Mouse (Mus musculus) hindbrain, postnatal 0 days (tissue): Measurements from ENCODE around the gene Arhgap40. TPM values are rescaled to one million over a fixed set of nuclear protein-coding genes. Genes with fewer than 3 reads are reported as not detected.
A peak's percentile ranks its signal among the peaks of the same experiment; 100 is the strongest.

Experiments
- ATAC-seq: fragments of 200-750 bp; cut with Nextera tagmentation; 2 replicates; pipeline ENCODE4 v1.8.0; 2017; ENCODE audit warnings: mild to moderate bottlenecking, moderate TSS enrichment, moderate library complexity
- DNase-seq: peaks from one replicate; pipeline ENCODE4 v3.0.0-alpha.2; 2015; ENCODE audit warnings: low spot score
- H3K27ac ChIP-seq: fragments of 300-500 bp; sonication (generic); 2 replicates; pipeline ENCODE4 v1.5.1; 2014; ENCODE audit warnings: mild to moderate bottlenecking
- H3K27me3 ChIP-seq: fragments of 300-500 bp; sonication (generic); 2 replicates; pipeline ENCODE4 v1.6.1; 2014; ENCODE audit warnings: low read length, mixed read lengths; ENCODE audit not compliant: insufficient read depth
- H3K36me3 ChIP-seq: fragments of 300-500 bp; sonication (generic); 2 replicates; pipeline ENCODE4 v1.6.1; 2014; ENCODE audit warnings: low read length, mixed read lengths; ENCODE audit not compliant: insufficient read depth
- H3K4me1 ChIP-seq: fragments of 300-500 bp; sonication (generic); 2 replicates; pipeline ENCODE4 v1.6.1; 2014; ENCODE audit warnings: antibody characterized with exemption, low read length, mixed read lengths; ENCODE audit not compliant: insufficient read depth
- H3K4me2 ChIP-seq: fragments of 300-500 bp; sonication (generic); 2 replicates; pipeline ENCODE4 v1.6.1; 2014; ENCODE audit warnings: low read depth, mild to moderate bottlenecking, low read length, moderate library complexity, mixed read lengths
- H3K4me3 ChIP-seq: fragments of 300-500 bp; sonication (generic); 2 replicates; pipeline ENCODE4 v1.5.1; 2014; ENCODE audit warnings: low read length
- H3K9ac ChIP-seq: fragments of 300-500 bp; sonication (generic); replicated peaks from 2 replicates; pipeline ENCODE4 v1.6.1; 2014; ENCODE audit warnings: mild to moderate bottlenecking, low read length, moderate library complexity, mixed read lengths
- H3K9me3 ChIP-seq: fragments of 300-500 bp; sonication (generic); 2 replicates; pipeline ENCODE4 v1.6.1; 2016; ENCODE audit warnings: low read length, mixed read lengths
- CTCF ChIP-seq: IDR thresholded peaks from 2 replicates; pipeline ENCODE4 v1.5.1; 2016; ENCODE audit warnings: antibody characterized with exemption, control low read depth, low read depth
- WGBS: fragments of 180-500 bp; shearing (Covaris S2); extraction: QIAGEN DNeasy Blood & Tissue Kit; methylation state at CpG from one replicate; pipeline ENCODE4 v1.1.7; 2014; 5-methylcytosine and 5-hydroxymethylcytosine counted together
- polyA plus RNA-seq: library from polyadenylated mRNA; unstranded; fragments of >200 nt; fragmentation: Nextera tagmentation; extraction: Ambion mirVana; gene quantifications from 2 replicates; pipeline ENCODE4 v1.2.1, GENCODE M21; 2015
- total RNA-seq: library from RNA; depleted of rRNA; stranded (reverse); fragments of >200 nt; gene quantifications from 2 replicates; pipeline ENCODE4 v1.2.3, GENCODE M21; 2014

Arhgap40 gene
- total and polyA plus RNA-seq, 2 experiments from 2014 or later = 0.64 to 1.4 TPM

DNA sequence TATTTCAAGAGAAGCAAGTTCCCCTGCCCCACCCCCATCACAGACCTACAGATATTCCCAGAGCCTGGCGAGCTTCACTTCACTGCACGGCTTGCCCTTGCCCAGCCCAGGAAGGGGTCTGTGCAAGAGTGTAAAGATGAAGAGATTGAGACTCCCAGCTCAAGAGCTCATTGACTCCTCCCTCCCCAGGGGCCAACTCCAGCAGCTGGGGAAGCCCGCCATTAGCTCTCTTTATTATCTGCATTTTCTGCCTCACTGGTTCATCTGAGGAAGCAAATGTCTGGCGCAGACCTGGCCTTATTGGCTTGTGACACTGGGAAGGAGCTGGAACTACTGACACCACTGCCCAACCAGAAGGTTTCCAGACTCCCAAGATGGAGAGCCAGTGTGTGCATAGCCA lies 67.4 kb downstream of the Arhgap40 start:
- no peaks in the 10 kb centered on the region for H3K36me3 ChIP-seq
- no peak for TF ChIP-seq CTCF
- WGBS = 35% methylated on average over 4 of the region's 4 CpGs
- ATAC-seq = no peak
- no peaks in the 10 kb centered on the region for H3K9me3 ChIP-seq
- H3K27me3 ChIP-seq = no peaks in the 10 kb centered on the region
- no peak overlapping the region for H3K27ac ChIP-seq
- DNase-seq = peak; percentile 30
- H3K9ac ChIP-seq = no peak overlapping the region
- H3K4me2 ChIP-seq = no peak overlapping the region
- no peaks in the 10 kb centered on the region for H3K4me1 ChIP-seq
- H3K4me3 ChIP-seq = no peak overlapping the region

GRCm38 (mm10) chr2:158584621-158585358 lies 72.2 kb downstream of the Arhgap40 start:
- H3K4me1 ChIP-seq = 0 out of 2 replicates have a peak, but pooled peaks cover 7% of the 10 kb centered on the region
- H3K9ac ChIP-seq = no peak overlapping the region
- ATAC-seq = no peak
- no peaks in the 10 kb centered on the region for H3K9me3 ChIP-seq
- 16% methylated on average over 12 of the region's 12 CpGs for WGBS
- no peaks in the 10 kb centered on the region for H3K36me3 ChIP-seq
- no peak overlapping the region for H3K4me3 ChIP-seq
- no peak overlapping the region for H3K4me2 ChIP-seq
- H3K27me3 ChIP-seq = no peaks in the 10 kb centered on the region
- no peak overlapping the region for H3K27ac ChIP-seq
- DNase-seq = peak; percentile 25
- TF ChIP-seq CTCF = no peak

DNA sequence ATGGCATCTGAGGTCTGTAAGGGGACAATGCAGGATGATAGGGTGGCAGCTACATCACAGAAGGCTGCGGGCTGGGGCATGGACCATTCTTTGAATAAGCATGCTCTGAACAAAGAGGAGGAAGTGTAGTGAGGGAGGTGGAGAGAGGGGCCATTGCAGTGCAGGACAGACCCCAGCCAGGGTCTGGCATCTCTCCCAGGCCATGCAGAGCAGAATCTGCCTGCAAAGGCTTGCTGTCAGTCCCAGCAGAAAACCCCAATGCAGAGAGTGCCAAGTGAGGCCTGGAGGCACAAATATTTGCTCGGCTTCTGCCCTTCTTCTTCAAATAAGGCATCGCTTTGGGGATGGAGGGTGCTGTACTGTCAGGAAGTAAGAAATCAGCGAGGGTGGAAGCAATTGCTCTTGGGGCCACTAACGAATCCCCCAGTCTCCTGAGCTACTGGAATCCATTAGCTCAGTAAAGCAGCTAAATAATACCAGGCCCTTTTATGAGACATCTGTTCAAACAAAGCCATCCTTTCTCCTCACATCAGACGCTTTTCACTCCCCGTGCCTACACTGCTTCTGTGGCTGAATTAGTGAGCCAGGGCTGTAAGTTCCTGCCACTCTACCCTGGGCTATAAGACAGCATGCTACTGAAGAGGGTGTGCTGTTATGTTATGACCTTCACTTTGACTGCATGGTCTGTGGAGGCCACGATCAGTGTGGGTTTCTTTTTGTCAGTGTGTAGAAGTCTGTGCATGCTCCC lies 76.1 kb downstream of the Arhgap40 start:
- no peaks in the 10 kb centered on the region for H3K36me3 ChIP-seq
- ATAC-seq (peak; percentile 47), DNase-seq (peak; percentile 52)
- no peak overlapping the region for H3K4me2 ChIP-seq
- no peak for TF ChIP-seq CTCF
- 0 out of 2 replicates have a peak, but pooled peaks cover 7% of the 10 kb centered on the region for H3K4me1 ChIP-seq
- H3K27ac ChIP-seq = peak overlapping the region; percentile 1; the same call in 1 of the 2 replicates
- peaks cover 2% of the 10 kb centered on the region; the same call in 1 of the 2 replicates for H3K27me3 ChIP-seq
- no peaks in the 10 kb centered on the region for H3K9me3 ChIP-seq
- 16% methylated on average over 8 of the region's 8 CpGs for WGBS
- no peak overlapping the region for H3K4me3 ChIP-seq
- H3K9ac ChIP-seq = no peak overlapping the region

- WGBS = 54% methylated on average over 3 of the region's 3 CpGs
- DNase-seq = no peak
- Histone ChIP-seq H3K27ac (no peak overlapping the region), H3K4me3 (no peak overlapping the region), H3K9ac (no peak overlapping the region), H3K27me3 (peaks cover 2% of the 10 kb centered on the region; the same call in 1 of the 2 replicates), H3K36me3 (no peaks in the 10 kb centered on the region), H3K4me2 (no peak overlapping the region), H3K9me3 (no peaks in the 10 kb centered on the region), H3K4me1 (peaks cover 16% of the 10 kb centered on the region; the same call in 1 of the 2 replicates)
- no peak for TF ChIP-seq CTCF
- no peak for ATAC-seq
Measured at GRCm38 (mm10) chr2:158590495-158590894, 77.9 kb downstream of the Arhgap40 start.

GRCm38 (mm10) chr2:158591286-158591685 lies 78.7 kb downstream of the Arhgap40 start:
- no peak overlapping the region for H3K27ac ChIP-seq
- H3K4me1 ChIP-seq = peaks cover 18% of the 10 kb centered on the region; the same call in 1 of the 2 replicates
- ATAC-seq = peak; percentile 41; the same call in 1 of the 2 replicates
- no peak overlapping the region for H3K4me3 ChIP-seq
- no peak overlapping the region for H3K9ac ChIP-seq
- peak; percentile 57 for DNase-seq
- no peaks in the 10 kb centered on the region for H3K36me3 ChIP-seq
- H3K4me2 ChIP-seq = no peak overlapping the region
- 40% methylated on average over 5 of the region's 5 CpGs for WGBS
- peaks cover 2% of the 10 kb centered on the region; the same call in 1 of the 2 replicates for H3K27me3 ChIP-seq
- H3K9me3 ChIP-seq = no peaks in the 10 kb centered on the region
- no peak for TF ChIP-seq CTCF

DNA sequence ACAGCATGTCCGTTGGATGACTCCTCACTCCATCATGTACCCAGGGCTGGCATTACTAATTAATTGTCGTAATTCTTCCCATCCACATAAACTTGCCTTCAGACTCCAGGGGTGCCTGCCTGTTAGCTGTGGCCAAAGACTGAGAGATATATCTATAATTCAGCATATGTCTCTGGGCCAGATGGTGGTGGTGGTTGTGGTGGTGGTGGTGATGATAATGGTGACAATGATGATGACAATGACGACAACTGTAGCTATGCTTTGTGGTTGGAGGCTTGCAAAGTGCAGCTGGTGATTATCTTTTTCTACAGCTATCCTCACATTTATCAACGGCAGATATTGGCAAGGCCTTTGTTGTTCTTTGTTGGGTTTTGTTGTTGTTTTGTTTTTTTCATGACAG lies 80.8 kb downstream of the Arhgap40 start:
- H3K27ac ChIP-seq = no peak overlapping the region
- no peaks in the 10 kb centered on the region for H3K9me3 ChIP-seq
- peaks cover 18% of the 10 kb centered on the region; the same call in 1 of the 2 replicates for H3K4me1 ChIP-seq
- no peak overlapping the region for H3K4me3 ChIP-seq
- ATAC-seq (no peak), DNase-seq (no peak)
- H3K27me3 ChIP-seq = peaks cover 2% of the 10 kb centered on the region; the same call in 1 of the 2 replicates
- no peak overlapping the region for H3K4me2 ChIP-seq
- no peak for TF ChIP-seq CTCF
- no peak overlapping the region for H3K9ac ChIP-seq
- H3K36me3 ChIP-seq = no peaks in the 10 kb centered on the region
- WGBS = 78% methylated on average over 4 of the region's 4 CpGs
